Mouse (Mus musculus) lung, adult 2 months (tissue): ENCODE measurements around the gene Samd14.

Source experiments
- CTCF ChIP-seq: fragments of 200-500 bp; IDR thresholded peaks from 2 replicates; pipeline ENCODE4 v1.5.1; 2011; ENCODE audit warnings: mild to moderate bottlenecking, low read length, control low read depth; ENCODE audit not compliant: insufficient read depth
- POLR2A ChIP-seq: fragments of 200-500 bp; IDR thresholded peaks from 2 replicates; pipeline ENCODE4 v1.6.1; 2011; ENCODE audit warnings: low read depth, mild to moderate bottlenecking, control low read depth, low read length, borderline replicate concordance; ENCODE audit errors: extremely low read depth

GRCm38 (mm10) chr11:95034902-95035301 is 25.2 kb downstream of the Samd14 start:
- TF ChIP-seq CTCF = no peak
- no peak for TF ChIP-seq POLR2A
